Mouse (Mus musculus): ENCODE results near the gene Sema5a.

The Sema5a gene

GRCm38 (mm10) chr15:32356805-32357204 lies 112.2 kb downstream of the Sema5a start:
- no peak for DNase-seq (ENCODE audit: low spot score in 2 of 2)

- DNase-seq (ENCODE audit: low spot score in 2 of 2): no peak
Measured at GRCm38 (mm10) chr15:32367841-32368240, 123.2 kb downstream of the Sema5a start.

- DNase-seq (ENCODE audit: low spot score in 2 of 2): no peak
Measured at GRCm38 (mm10) chr15:32370914-32371313, 126.3 kb downstream of the Sema5a start.

- DNase-seq (ENCODE audit: low spot score in 2 of 2): no peak
Measured at GRCm38 (mm10) chr15:32371385-32371784, 126.8 kb downstream of the Sema5a start.

GRCm38 (mm10) chr15:32376326-32376725 lies 131.7 kb downstream of the Sema5a start:
- no peak for DNase-seq (ENCODE audit: low spot score in 2 of 2)

GRCm38 (mm10) chr15:32377781-32378180 lies 133.2 kb downstream of the Sema5a start:
- no peak for DNase-seq (ENCODE audit: low spot score in 2 of 2)

GRCm38 (mm10) chr15:32380311-32380710 lies 135.7 kb downstream of the Sema5a start:
- DNase-seq (ENCODE audit: low spot score in 2 of 2): no peak

- DNase-seq (ENCODE audit: low spot score in 2 of 2): no peak
Measured at GRCm38 (mm10) chr15:32382930-32383481, 138.4 kb downstream of the Sema5a start.

- DNase-seq (ENCODE audit: low spot score in 2 of 2): no peak
Measured at GRCm38 (mm10) chr15:32396241-32396890, 151.8 kb downstream of the Sema5a start.

GRCm38 (mm10) chr15:32397064-32397463 lies 152.5 kb downstream of the Sema5a start:
- DNase-seq (ENCODE audit: low spot score in 2 of 2): no peak

- DNase-seq (ENCODE audit: low spot score in 2 of 2): no peak
Measured at GRCm38 (mm10) chr15:32398721-32399120, 154.1 kb downstream of the Sema5a start.

GRCm38 (mm10) chr15:32401909-32402527 lies 157.4 kb downstream of the Sema5a start:
- DNase-seq (ENCODE audit: low spot score in 2 of 2): no peak

- DNase-seq (ENCODE audit: low spot score in 2 of 2): no peak
Measured at GRCm38 (mm10) chr15:32403321-32403720, 158.7 kb downstream of the Sema5a start.

GRCm38 (mm10) chr15:32406436-32406835 lies 161.8 kb downstream of the Sema5a start:
- DNase-seq (ENCODE audit: low spot score in 2 of 2): no peak

GRCm38 (mm10) chr15:32407766-32408165 lies 163.2 kb downstream of the Sema5a start:
- no peak for DNase-seq (ENCODE audit: low spot score in 2 of 2)

GRCm38 (mm10) chr15:32416291-32416690 lies 171.7 kb downstream of the Sema5a start:
- no peak for DNase-seq (ENCODE audit: low spot score in 2 of 2)

GRCm38 (mm10) chr15:32422631-32423030 lies 178.0 kb downstream of the Sema5a start:
- DNase-seq (ENCODE audit: low spot score in 2 of 2): no peak

- DNase-seq (ENCODE audit: low spot score in 2 of 2): no peak
Measured at GRCm38 (mm10) chr15:32423061-32423460, 178.5 kb downstream of the Sema5a start.

- no peak for DNase-seq (ENCODE audit: low spot score in 2 of 2)
Measured at GRCm38 (mm10) chr15:32427188-32427924, 182.7 kb downstream of the Sema5a start.

GRCm38 (mm10) chr15:32432927-32433832 lies 188.6 kb downstream of the Sema5a start:
- DNase-seq (ENCODE audit: low spot score in 2 of 2): peak; percentile 10 to 14

- no peak for DNase-seq (ENCODE audit: low spot score in 2 of 2)
Measured at GRCm38 (mm10) chr15:32433833-32434155, 189.2 kb downstream of the Sema5a start.

- no peak for DNase-seq (ENCODE audit: low spot score in 2 of 2)
Measured at GRCm38 (mm10) chr15:32434274-32434673, 189.7 kb downstream of the Sema5a start.
